Mouse (Mus musculus) CH12.LX (cell line): Measurements from ENCODE around the gene Trim47. TPM values are rescaled to one million over a fixed set of nuclear protein-coding genes. Genes with fewer than 3 reads are reported as not detected.
"Not testable (repeated sequence)": the region's sequence is repeated elsewhere in the genome, so short reads cannot be mapped to it uniquely, and the experiment has no call there.

Experiments used
- DNase-seq: peaks from one replicate; pipeline ENCODE4 v3.0.0-alpha.2; 2013; ENCODE audit errors: extremely low read depth
- H3K27ac ChIP-seq: 2 replicates; pipeline ENCODE4 v1.5.1; 2012; ENCODE audit warnings: low read depth, mild to moderate bottlenecking, control low read depth, moderate library complexity; ENCODE audit not compliant: insufficient read depth
- H3K27me3 ChIP-seq: replicated peaks from 2 replicates; pipeline ENCODE3; 2012; ENCODE audit warnings: inconsistent platforms
- H3K36me3 ChIP-seq, 2 experiments: replicated peaks in 1 of 2; 2 replicates each; pipeline versions ENCODE3 to v1.6.1; 2012; ENCODE audit warnings: inconsistent platforms in 1 of 2, low read length in 1 of 2, mild to moderate bottlenecking in 1 of 2, mixed read lengths in 1 of 2, moderate library complexity in 1 of 2; ENCODE audit not compliant: control insufficient read depth in 1 of 2, insufficient read depth in 1 of 2
- H3K4me1 ChIP-seq, 2 experiments: 2 replicates each; pipeline ENCODE4 v1.6.1; 2012; ENCODE audit warnings: inconsistent platforms in 1 of 2, moderate library complexity in 1 of 2; ENCODE audit not compliant: insufficient read depth in 2 of 2, control insufficient read depth in 1 of 2
- H3K4me2 ChIP-seq: 2 replicates; pipeline ENCODE4 v1.6.1; 2012; ENCODE audit warnings: low read depth, mild to moderate bottlenecking, control low read depth; ENCODE audit not compliant: poor library complexity, insufficient read depth, severe bottlenecking
- H3K4me3 ChIP-seq, 3 experiments: fragments of 150-350 bp in 1 of 3; sonication (generic) in 1 of 3; replicated peaks in 1 of 3; 2 replicates each; pipeline versions ENCODE3 to v1.5.1; 2011 to 2012; ENCODE audit warnings: low read depth in 2 of 3, low read length in 2 of 3, mild to moderate bottlenecking in 2 of 3, moderate library complexity in 2 of 3, control low read depth in 1 of 3, improper control_type of control experiment in 1 of 3, inconsistent platforms in 1 of 3, mixed read lengths in 1 of 3; ENCODE audit not compliant: poor library complexity in 1 of 3
- H3K79me2 ChIP-seq: replicated peaks from 2 replicates; pipeline ENCODE4 v1.6.1; 2012; ENCODE audit warnings: mild to moderate bottlenecking, moderate library complexity; ENCODE audit not compliant: control insufficient read depth, poor library complexity, insufficient read depth, severe bottlenecking; ENCODE audit errors: extremely low read depth
- H3K9ac ChIP-seq: 2 replicates; pipeline ENCODE4 v1.6.1; 2012; ENCODE audit warnings: low read depth, mild to moderate bottlenecking, control low read depth, moderate library complexity; ENCODE audit not compliant: insufficient read depth
- H3K9me3 ChIP-seq: replicated peaks from 2 replicates; pipeline ENCODE3; 2012; ENCODE audit warnings: low read length, inconsistent platforms, mixed read lengths
- GABPA ChIP-seq: IDR thresholded peaks from 2 replicates; pipeline ENCODE4 v1.6.1; 2012; ENCODE audit warnings: low read depth, low read length, improper control_type of control experiment, inconsistent platforms; ENCODE audit not compliant: insufficient replicate concordance
- IRF4 ChIP-seq: IDR thresholded peaks from 2 replicates; pipeline ENCODE4 v1.6.1; 2014; ENCODE audit warnings: low read depth, mild to moderate bottlenecking, inconsistent platforms, low read length, improper control_type of control experiment
- MAFK ChIP-seq: IDR thresholded peaks from 2 replicates; pipeline ENCODE4 v1.6.1; 2011; ENCODE audit warnings: low read length, improper control_type of control experiment; ENCODE audit not compliant: insufficient replicate concordance
- MEF2A ChIP-seq: IDR thresholded peaks from 2 replicates; pipeline ENCODE4 v1.6.1; 2014; ENCODE audit warnings: low read depth, mild to moderate bottlenecking, inconsistent platforms, low read length, improper control_type of control experiment, borderline replicate concordance
- MYC ChIP-seq: IDR thresholded peaks from 2 replicates; pipeline ENCODE4 v1.6.1; 2011; ENCODE audit warnings: low read depth, mild to moderate bottlenecking, improper control_type of control experiment, low read length
- NELFE ChIP-seq: IDR thresholded peaks from 2 replicates; pipeline ENCODE4 v1.6.1; 2011; ENCODE audit warnings: low read depth, low read length, improper control_type of control experiment
- NRF1 ChIP-seq: IDR thresholded peaks from 2 replicates; pipeline ENCODE4 v1.6.1; 2014; ENCODE audit warnings: low read depth, mild to moderate bottlenecking, inconsistent platforms, low read length, improper control_type of control experiment, moderate library complexity
- RAD21 ChIP-seq: IDR thresholded peaks from 2 replicates; pipeline ENCODE4 v1.6.1; 2011; ENCODE audit warnings: low read depth, mild to moderate bottlenecking, low read length, improper control_type of control experiment, moderate library complexity
- RCOR1 ChIP-seq: conservative IDR thresholded peaks from 2 replicates; pipeline ENCODE4 v1.6.1; 2012; ENCODE audit warnings: low read depth, mild to moderate bottlenecking, inconsistent platforms, low read length, improper control_type of control experiment
- SIN3A ChIP-seq: IDR thresholded peaks from 2 replicates; pipeline ENCODE4 v1.6.1; 2012; ENCODE audit warnings: low read length, improper control_type of control experiment, inconsistent platforms
- TBP ChIP-seq: conservative IDR thresholded peaks from 2 replicates; pipeline ENCODE4 v1.6.1; 2011; ENCODE audit warnings: low read depth, low read length, improper control_type of control experiment
- USF1 ChIP-seq: IDR thresholded peaks from 2 replicates; pipeline ENCODE4 v1.6.1; 2014; ENCODE audit warnings: low read depth, mild to moderate bottlenecking, inconsistent platforms, low read length, improper control_type of control experiment
- USF2 ChIP-seq: conservative IDR thresholded peaks from 2 replicates; pipeline ENCODE4 v1.6.1; 2011; ENCODE audit warnings: low read depth, low read length, improper control_type of control experiment
- ZMIZ1 ChIP-seq: IDR thresholded peaks from 2 replicates; pipeline ENCODE4 v1.6.1; 2012; ENCODE audit warnings: low read depth, mild to moderate bottlenecking, inconsistent platforms, low read length, improper control_type of control experiment
- ZNF384 ChIP-seq: IDR thresholded peaks from 2 replicates; pipeline ENCODE4 v1.6.1; 2012; ENCODE audit warnings: low read depth, low read length, improper control_type of control experiment, inconsistent platforms
- dilution Hi-C: fragments of 300-500 bp; cut with MboI; formaldehyde crosslinking; loops from 2 replicates; pipeline ENCODE4 v1.14.3; 2020; ENCODE audit warnings: low sequenced_read_pairs; ENCODE audit not compliant: extremely low pct_unique_long_range_greater_than_20kb, extremely low pct_ligation_motif_present
- in situ Hi-C: fragments of 300-500 bp; cut with MboI; formaldehyde crosslinking; loops from 3 replicates; pipeline ENCODE4 v1.14.3; 2019; ENCODE audit warnings: low sequenced_read_pairs, low pct_ligation_motif_present, low pct_unique_long_range_greater_than_20kb, mixed read lengths
- polyA plus RNA-seq: library from polyadenylated mRNA; unstranded; fragments of >175 nt; gene quantifications from 2 replicates; pipeline ENCODE4 v1.2.1, GENCODE M21; 2012; ENCODE audit warnings: low read depth; ENCODE audit not compliant: insufficient read length
- total RNA-seq, 2 experiments: library from RNA; depleted of rRNA; stranded (reverse); fragments of 300-350 nt in 1 of 2; fragments of >200 nt in 1 of 2; gene quantifications; 2 replicates each; pipeline ENCODE4 v1.2.3; 2012 to 2014

Gene Trim47
- total and polyA plus RNA-seq, 3 experiments, result 0.21 to 0.38 TPM; not detected in 1

DNA sequence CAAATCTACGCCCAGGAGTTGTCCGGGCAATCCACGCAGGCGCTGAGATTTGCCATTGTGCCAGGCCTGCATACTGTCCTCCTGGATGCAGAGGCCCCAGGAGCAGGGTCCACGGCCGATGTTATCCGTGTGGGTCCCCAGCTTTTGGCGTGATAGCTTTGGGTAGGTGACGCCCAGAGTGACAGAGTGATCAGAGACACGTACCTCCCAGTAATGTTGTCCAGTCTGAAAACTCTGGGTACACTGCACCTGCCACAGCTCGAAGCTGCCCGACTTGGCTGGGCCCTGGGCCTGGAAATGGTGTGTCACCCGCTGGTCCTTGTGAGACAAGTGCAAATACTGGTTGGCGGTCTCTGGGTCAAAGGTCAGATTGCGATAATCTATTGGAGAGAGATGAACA lies 749 bp downstream of the Trim47 start:
- Histone ChIP-seq H3K4me1 (peaks cover 6% of the 10 kb centered on the region in 2 experiments; a peak in 3 of 4 replicates), H3K4me3 (no peak overlapping the region), H3K9ac (no peak overlapping the region), H3K9me3 (peaks cover 8% of the 10 kb centered on the region), H3K79me2 (no peaks in the 10 kb centered on the region), H3K27me3 (no peaks in the 10 kb centered on the region), H3K27ac (no peak overlapping the region), H3K36me3 (peaks cover 12 to 42% of the 10 kb centered on the region in 2 experiments), H3K4me2 (no peak overlapping the region)
- in situ Hi-C loops (no loop called here), dilution Hi-C loops (no loop called here)
- no peak for TF ChIP-seq MEF2A
- TF ChIP-seq USF2, result no peak
- TF ChIP-seq GABPA, result no peak
- no peak for TF ChIP-seq RAD21
- no peak for TF ChIP-seq ZMIZ1
- no peak for TF ChIP-seq USF1
- TF ChIP-seq NELFE, result no peak
- no peak for TF ChIP-seq ZNF384
- no peak for TF ChIP-seq TBP
- TF ChIP-seq NRF1, result no peak
- no peak for TF ChIP-seq MAFK
- TF ChIP-seq SIN3A, result no peak
- no peak for TF ChIP-seq RCOR1
- TF ChIP-seq IRF4, result no peak
- TF ChIP-seq MYC, result no peak
- no peak for DNase-seq

- in situ Hi-C loops, dilution Hi-C loops, H3K79me2 ChIP-seq, H3K9ac ChIP-seq, H3K27ac ChIP-seq, DNase-seq, H3K27me3 ChIP-seq, H3K4me3 ChIP-seq, H3K4me2 ChIP-seq, H3K9me3 ChIP-seq, H3K4me1 ChIP-seq: not testable (repeated sequence)
- H3K36me3 ChIP-seq, result peaks cover 12 to 29% of the 10 kb centered on the region in 2 experiments
Observed at GRCm38 (mm10) chr11:116121731-116122245, 5.2 kb downstream of the Trim47 start.
